Mouse (Mus musculus) bone marrow, adult 2 months (tissue): Measurements from ENCODE around the gene Ifit2.

Experiments
- CTCF ChIP-seq: fragments of 200-500 bp; IDR thresholded peaks from 2 replicates; pipeline ENCODE4 v1.5.1; 2011; ENCODE audit warnings: low read length, control low read depth; ENCODE audit not compliant: control insufficient read depth, insufficient read depth
- POLR2A ChIP-seq: fragments of 200-500 bp; IDR thresholded peaks from 2 replicates; pipeline ENCODE4 v1.6.1; 2011; ENCODE audit warnings: low read depth, mild to moderate bottlenecking, control low read depth, low read length, borderline replicate concordance; ENCODE audit not compliant: control insufficient read depth

DNA sequence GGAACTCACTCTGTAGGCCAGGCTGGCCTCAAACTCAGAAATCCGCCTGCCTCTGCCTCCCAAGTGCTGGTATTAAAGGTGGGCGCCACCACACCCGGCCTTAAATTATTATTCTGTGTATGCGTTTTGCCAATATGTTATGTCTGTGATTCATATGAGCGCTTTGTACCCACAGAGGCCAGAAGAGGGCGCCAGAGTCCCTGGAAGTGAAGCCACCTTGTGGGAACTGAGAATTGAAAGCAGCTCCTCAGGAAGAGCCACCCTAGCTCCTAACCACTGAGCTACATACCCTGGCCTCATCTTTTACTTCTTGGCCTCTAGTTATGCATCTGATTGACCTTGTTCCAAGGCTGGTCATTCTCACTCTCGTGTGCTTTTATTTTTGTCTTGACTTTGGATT is 2.5 kb upstream of the Ifit2 start:
- TF ChIP-seq CTCF = peak; percentile 95
- TF ChIP-seq POLR2A = no peak
